Mouse (Mus musculus): ENCODE results near the gene Pfdn6.

- TF ChIP-seq CTCF (IDR thresholded peaks at IDR 0.05; ENCODE audit: insufficient read depth, low read length) = no peak
- no peak for TF ChIP-seq POLR2A (IDR thresholded peaks at IDR 0.05; ENCODE audit: borderline replicate concordance, extremely low read depth, low read depth, low read length)
These were observed 25.1 kb upstream of the Pfdn6 start for GRCm38 (mm10) chr17:33965082-33965845.
